Mouse (Mus musculus): ENCODE results near the gene Zfp558. TPM values are rescaled to one million over a fixed set of nuclear protein-coding genes. Genes with fewer than 3 reads are reported as not detected.
"Not testable (repeated sequence)": the region's sequence is repeated elsewhere in the genome, so short reads cannot be mapped to it uniquely, and the experiment has no call there.

Gene Zfp558
- polyA plus RNA-seq (2015; fragmentation: Nextera tagmentation; extraction: Ambion mirVana) = 5.4 and 6.2 TPM in 2 replicates

DNA sequence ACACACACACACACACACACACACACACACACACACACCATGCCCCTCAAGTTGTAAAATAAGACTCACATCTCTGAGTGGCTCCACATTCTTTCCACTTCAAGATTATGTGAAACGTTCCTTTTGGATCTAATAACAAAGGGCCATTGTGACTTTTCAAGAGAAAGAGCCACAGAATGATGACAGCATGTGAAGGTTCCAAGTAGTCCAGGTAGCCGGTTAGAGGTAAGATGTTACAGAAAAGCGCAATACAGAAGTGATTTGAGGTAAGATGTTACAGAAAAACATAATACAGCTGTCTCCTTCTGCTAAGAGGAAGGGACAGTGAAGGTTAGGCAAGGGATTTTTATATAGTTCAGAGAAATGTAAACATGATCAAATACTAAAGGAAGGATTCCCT lies at the start of gene Zfp558, which contains the start of gene Mbd3l1:
Gene Zfp558, minus strand, starts transcription at position 101 of the 400 bp plus-strand sequence.
Gene Mbd3l1, plus strand, starts transcription at position 192 of the 400 bp plus-strand sequence.
- H3K9ac ChIP-seq = no peak within 1 kb of the TSS

GRCm38 (mm10) chr9:18508098-18508497 lies 30.0 kb upstream of the Zfp558 start:
- Histone ChIP-seq H3K36me3 (no peaks in the 10 kb centered on the region), H3K27me3 (no peaks in the 10 kb centered on the region), H3K4me1 (no peaks in the 10 kb centered on the region), H3K4me2 (no peak overlapping the region), H3K9ac (no peak overlapping the region), H3K4me3 (no peak overlapping the region), H3K27ac (no peak overlapping the region), H3K9me3 (no peaks in the 10 kb centered on the region)
- WGBS = 43% methylated on average over 2 of the region's 2 CpGs
- ATAC-seq (ENCODE audit: borderline replicate concordance, extremely low read depth, low FRiP score, low TSS enrichment) = no peak

More for the DNA sequence above, at the start of gene Zfp558, which contains the start of gene Mbd3l1:
- ATAC-seq (ENCODE audit: borderline replicate concordance, extremely low read depth, low FRiP score, low TSS enrichment) = no peak
- no peaks in the 10 kb centered on the region for H3K27me3 ChIP-seq
- H3K36me3 ChIP-seq = no peaks in the 10 kb centered on the region
- no peak within 1 kb of the TSS for H3K27ac ChIP-seq
- H3K4me3 ChIP-seq = no peak within 1 kb of the TSS
- H3K4me1 ChIP-seq = 0 out of 2 replicates have a peak, but pooled peaks cover under 1% of the 10 kb centered on the region
- H3K9me3 ChIP-seq = no peaks in the 10 kb centered on the region
- no peak within 1 kb of the TSS for H3K4me2 ChIP-seq
- WGBS = 60% methylated on average over 3 of the region's 3 CpGs

DNA sequence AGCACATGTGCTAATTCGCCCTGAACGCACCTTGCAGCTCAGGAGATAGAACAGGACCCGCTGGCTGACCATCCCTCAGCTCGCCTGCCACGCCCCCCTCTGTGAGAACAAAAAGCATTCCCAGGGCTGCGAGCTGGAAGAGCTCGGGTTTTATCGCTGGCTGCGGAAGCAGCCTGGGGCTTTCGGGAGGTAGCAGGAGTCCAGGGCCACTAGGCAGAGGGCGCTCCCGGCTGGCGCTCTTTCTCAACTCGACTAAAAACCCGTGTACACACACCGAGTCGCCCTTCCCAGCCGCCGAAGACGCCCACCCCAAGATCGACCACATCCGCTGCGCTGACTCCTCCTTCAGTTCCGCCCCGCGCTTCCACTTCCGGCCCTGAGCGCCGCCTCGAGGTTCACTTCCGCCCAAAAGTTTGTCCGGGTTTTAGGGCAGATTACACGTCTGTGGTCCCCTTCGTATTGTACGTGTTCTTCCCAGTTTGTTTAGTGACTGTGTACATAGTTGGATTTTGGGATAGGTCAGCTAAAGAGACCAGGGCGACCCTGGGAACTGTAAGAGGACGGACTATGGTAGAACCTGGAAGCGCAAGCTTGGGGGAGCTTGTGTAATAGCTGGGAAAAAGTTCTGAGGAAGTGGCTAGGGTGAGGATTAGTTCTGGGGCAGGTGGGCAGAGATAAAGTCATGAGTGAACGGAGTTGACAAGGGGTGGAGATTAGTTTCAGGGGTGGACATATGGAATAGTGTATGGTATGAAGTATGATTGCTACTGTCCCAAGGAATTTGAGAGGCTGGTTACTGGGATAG lies 4.5 kb downstream of the Zfp558 start:
- Histone ChIP-seq H3K27ac (peak overlapping the region; percentile 91), H3K4me2 (peak overlapping the region; percentile 76), H3K27me3 (no peaks in the 10 kb centered on the region), H3K9me3 (no peaks in the 10 kb centered on the region), H3K36me3 (no peaks in the 10 kb centered on the region), H3K9ac (peak overlapping the region; percentile 55), H3K4me3 (peak overlapping the region; percentile 66), H3K4me1 (peaks cover 6% of the 10 kb centered on the region; the same call in 1 of the 2 replicates)
- peak; percentile 99 for ATAC-seq (ENCODE audit: borderline replicate concordance, extremely low read depth, low FRiP score, low TSS enrichment)
- 4% methylated on average over 39 of the region's 39 CpGs for WGBS

DNA sequence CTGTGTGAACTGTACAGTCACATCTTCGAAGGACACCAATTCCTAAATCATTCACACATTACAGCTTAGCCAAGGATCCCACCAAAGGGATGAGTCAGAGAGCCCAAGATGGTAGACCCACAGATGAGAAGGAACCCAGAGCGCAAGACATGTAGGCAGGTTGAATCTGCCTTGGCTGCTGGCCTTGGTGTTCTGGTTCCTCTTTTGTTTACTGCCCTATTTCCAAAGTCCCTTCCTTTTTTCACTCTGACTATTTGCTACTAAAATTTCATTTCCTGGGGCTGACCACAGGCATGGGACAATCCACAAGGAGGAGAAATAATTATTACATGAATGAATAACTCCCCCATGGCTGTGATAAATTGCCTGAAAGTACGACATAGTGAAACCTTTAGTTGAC lies 10.1 kb downstream of the Zfp558 start:
- ATAC-seq (ENCODE audit: borderline replicate concordance, extremely low read depth, low FRiP score, low TSS enrichment) = no peak
- Histone ChIP-seq H3K4me2 (no peak overlapping the region), H3K36me3 (no peaks in the 10 kb centered on the region; the same call in 1 of the 2 replicates), H3K4me3 (no peak overlapping the region), H3K9ac (no peak overlapping the region), H3K4me1 (peaks cover 4% of the 10 kb centered on the region; the same call in 1 of the 2 replicates), H3K27me3 (no peaks in the 10 kb centered on the region), H3K9me3 (no peaks in the 10 kb centered on the region), H3K27ac (no peak overlapping the region)
- WGBS = 86% methylated on average over 3 of the region's 3 CpGs

DNA sequence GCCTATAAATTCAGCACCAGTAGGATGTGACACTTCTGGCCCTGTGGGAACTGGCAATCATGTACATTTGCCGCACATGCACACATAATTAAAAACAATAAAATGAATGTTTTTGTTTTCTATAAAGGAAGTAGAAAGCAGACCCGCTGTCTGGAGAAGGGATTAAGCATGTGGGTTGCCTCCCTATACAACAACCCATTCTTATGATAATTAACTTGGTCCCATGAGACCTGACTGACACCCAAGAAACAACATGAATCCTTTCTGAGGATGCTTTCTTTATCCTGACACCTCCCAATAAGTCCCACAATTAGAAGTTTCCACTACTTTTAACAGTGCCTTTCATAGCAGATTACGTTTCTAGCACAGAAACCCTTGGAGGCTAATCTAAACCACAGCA lies 10.7 kb downstream of the Zfp558 start:
- Histone ChIP-seq H3K9me3 (no peaks in the 10 kb centered on the region), H3K4me2 (no peak overlapping the region), H3K4me3 (no peak overlapping the region), H3K4me1 (no peaks in the 10 kb centered on the region), H3K27ac (no peak overlapping the region), H3K27me3 (no peaks in the 10 kb centered on the region), H3K36me3 (no peaks in the 10 kb centered on the region; the same call in 1 of the 2 replicates), H3K9ac (no peak overlapping the region)
- WGBS = 78% methylated on average over 3 of the region's 3 CpGs
- ATAC-seq (ENCODE audit: borderline replicate concordance, extremely low read depth, low FRiP score, low TSS enrichment) = no peak

DNA sequence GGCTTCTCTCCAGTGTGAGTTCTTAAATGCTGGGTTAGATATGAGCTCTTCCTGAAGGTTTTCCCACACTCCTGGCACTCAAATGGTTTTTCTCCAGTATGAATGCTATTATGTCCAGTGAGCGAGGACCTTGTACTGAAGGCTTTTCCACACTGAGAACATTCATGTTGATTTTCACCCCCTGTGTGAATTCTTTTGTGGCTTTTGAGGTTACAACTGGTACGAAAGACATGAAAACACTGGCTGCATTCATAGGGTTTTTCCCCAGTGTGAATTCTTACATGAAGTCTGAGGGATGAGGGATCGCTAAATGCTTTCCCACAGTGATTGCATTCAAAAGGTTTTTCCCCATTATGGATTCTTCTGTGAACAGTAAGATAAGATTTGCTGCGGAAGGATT lies 21.5 kb downstream of the Zfp558 start:
- ATAC-seq (ENCODE audit: borderline replicate concordance, extremely low read depth, low FRiP score, low TSS enrichment) = no peak
- no peak overlapping the region for H3K4me3 ChIP-seq
- no peak overlapping the region for H3K9ac ChIP-seq
- H3K27me3 ChIP-seq = no peaks in the 10 kb centered on the region
- H3K27ac ChIP-seq = no peak overlapping the region
- H3K4me1 ChIP-seq = no peaks in the 10 kb centered on the region
- WGBS = 94% methylated on average over 4 of the region's 4 CpGs
- no peaks in the 10 kb centered on the region for H3K9me3 ChIP-seq
- peaks cover 28% of the 10 kb centered on the region for H3K36me3 ChIP-seq
- no peak overlapping the region for H3K4me2 ChIP-seq

- H3K9ac ChIP-seq = no peak overlapping the region
- ATAC-seq (ENCODE audit: borderline replicate concordance, extremely low read depth, low FRiP score, low TSS enrichment) = no peak
- H3K27ac ChIP-seq = no peak overlapping the region
- WGBS = 69% methylated on average over 10 of the region's 10 CpGs
- no peaks in the 10 kb centered on the region for H3K27me3 ChIP-seq
- no peaks in the 10 kb centered on the region for H3K4me1 ChIP-seq
- no peaks in the 10 kb centered on the region for H3K36me3 ChIP-seq
- H3K4me2 ChIP-seq = no peak overlapping the region
- H3K9me3 ChIP-seq = no peaks in the 10 kb centered on the region
- no peak overlapping the region for H3K4me3 ChIP-seq
Measured at GRCm38 (mm10) chr9:18431687-18432086, 46.4 kb downstream of the Zfp558 start.

DNA sequence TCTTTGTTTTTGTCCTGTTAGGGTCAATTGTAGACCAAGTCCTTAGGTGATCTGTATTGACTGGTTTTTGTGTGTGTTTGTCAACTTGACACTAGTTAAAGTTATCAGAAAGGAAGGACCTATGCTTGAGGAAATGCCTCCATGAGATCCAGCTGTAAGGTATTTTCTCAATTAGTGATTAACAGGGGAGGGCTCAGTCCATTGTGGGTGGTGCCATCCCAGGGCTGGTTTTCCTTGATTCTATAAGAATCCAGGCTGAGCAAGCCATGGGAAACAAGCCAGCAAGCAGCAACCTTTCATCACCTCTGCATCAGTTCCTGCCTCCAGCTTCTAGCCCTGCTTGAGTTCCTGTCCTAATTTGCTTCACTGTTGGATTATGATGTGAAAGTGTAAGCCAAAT lies 47.7 kb downstream of the Zfp558 start, which contains the start of gene Mbd3l2:
Gene Mbd3l2, plus strand, starts transcription at position 301 of the 400 bp plus-strand sequence.
- Histone ChIP-seq H3K9ac (no peak within 1 kb of the TSS), H3K27me3 (no peaks in the 10 kb centered on the region), H3K4me3 (no peak within 1 kb of the TSS), H3K4me2 (no peak within 1 kb of the TSS), H3K36me3 (no peaks in the 10 kb centered on the region), H3K4me1 (no peaks in the 10 kb centered on the region), H3K27ac (no peak within 1 kb of the TSS), H3K9me3 (no peaks in the 10 kb centered on the region)
- ATAC-seq (ENCODE audit: borderline replicate concordance, extremely low read depth, low FRiP score, low TSS enrichment) = no peak

DNA sequence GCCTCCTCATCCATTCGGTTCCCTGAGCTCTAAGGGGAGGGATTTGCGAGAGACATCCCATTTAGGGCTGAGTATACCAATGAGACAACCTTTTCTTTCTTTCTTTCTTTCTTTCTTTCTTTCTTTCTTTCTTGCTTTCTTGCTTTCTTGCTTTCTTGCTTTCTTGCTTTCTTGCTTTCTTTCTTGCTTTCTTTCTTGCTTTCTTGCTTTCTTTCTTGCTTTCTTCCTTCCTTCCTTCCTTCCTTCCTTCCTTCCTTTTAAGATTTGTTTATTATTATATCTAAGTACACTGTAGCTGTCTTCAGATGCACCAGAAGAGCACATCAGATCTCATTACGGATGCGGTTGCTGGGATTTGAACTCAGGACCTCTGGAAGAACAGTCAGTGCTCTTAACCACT lies 65.7 kb downstream of the Zfp558 start:
- H3K27me3 ChIP-seq; H3K4me1 ChIP-seq; ATAC-seq (ENCODE audit: borderline replicate concordance, extremely low read depth, low FRiP score, low TSS enrichment); H3K4me2 ChIP-seq; H3K36me3 ChIP-seq; H3K9ac ChIP-seq; H3K27ac ChIP-seq; H3K4me3 ChIP-seq; H3K9me3 ChIP-seq: not testable (repeated sequence)
- 77% methylated on average over 4 of the region's 4 CpGs for WGBS

Small RNAs within 50 kb of the gene (microRNA-seq; reads per million reads assigned to microRNA genes)
- not detected for gene Gm22854

Other genes with a start within 250 kb of the Zfp558 start
- gene Chordc1, start 186.1 kb downstream of the Zfp558 start, polyA plus RNA-seq (2015; fragmentation: Nextera tagmentation; extraction: Ambion mirVana) = 115 and 118 TPM in 2 replicates
- gene Naalad2, start 75.3 kb downstream of the Zfp558 start, polyA plus RNA-seq (2015; fragmentation: Nextera tagmentation; extraction: Ambion mirVana) = 7.2 TPM in 2 replicates
- gene Ubtfl1, start 73.8 kb downstream of the Zfp558 start, polyA plus RNA-seq (2015; fragmentation: Nextera tagmentation; extraction: Ambion mirVana) = not detected in 2 replicates
- not detected in 2 replicates for gene Mbd3l2, start 47.6 kb downstream of the Zfp558 start, polyA plus RNA-seq (2015; fragmentation: Nextera tagmentation; extraction: Ambion mirVana)
- not detected in 2 replicates for gene Mbd3l1, start 91 bp upstream of the Zfp558 start, polyA plus RNA-seq (2015; fragmentation: Nextera tagmentation; extraction: Ambion mirVana)
- gene Muc16, start 196.3 kb upstream of the Zfp558 start, polyA plus RNA-seq (2015; fragmentation: Nextera tagmentation; extraction: Ambion mirVana) = 1.0 and 1.3 TPM in 2 replicates

All from lung, embryonic 15.5 days (tissue).